Mouse (Mus musculus): ENCODE measurements around the gene Gramd1b. TPM values are rescaled to one million over a fixed set of nuclear protein-coding genes. Genes with fewer than 3 reads are reported as not detected.

The Gramd1b gene
- polyA plus RNA-seq, 1 experiment from 2014 or later, result 2.8 TPM

- Histone ChIP-seq H3K4me2 (ENCODE audit: low read depth, severe bottlenecking) (no peak overlapping the region), H3K4me1 (ENCODE audit: control insufficient read depth, insufficient read depth, low read length) (no peaks in the 10 kb centered on the region), H3K36me3 (ENCODE audit: control insufficient read depth, insufficient read depth, low read length) (no peaks in the 10 kb centered on the region), H3K27me3 (ENCODE audit: control insufficient read depth, insufficient read depth, low read length) (no peaks in the 10 kb centered on the region), H3K9ac (ENCODE audit: low read length) (no peak overlapping the region), H3K27ac (replicated peaks; ENCODE audit: low read depth, low read length) (no peak overlapping the region), H3K4me3 (ENCODE audit: low read depth, low read length) (no peak overlapping the region), H3K9me3 (ENCODE audit: control insufficient read depth, low read length) (no peaks in the 10 kb centered on the region)
- ATAC-seq (ENCODE audit: insufficient number of reproducible peaks, low FRiP score, low TSS enrichment, low read depth) (no peak), DNase-seq (ENCODE audit: low spot score) (no peak)
- WGBS, result 38% methylated on average over 2 of the region's 2 CpGs
These were observed 131.0 kb downstream of the Gramd1b start for GRCm38 (mm10) chr9:40400171-40400570.

GRCm38 (mm10) chr9:40399359-40399932, 131.7 kb downstream of the Gramd1b start:
- Histone ChIP-seq H3K4me2 (ENCODE audit: low read depth, severe bottlenecking) (no peak overlapping the region), H3K9ac (ENCODE audit: low read length) (no peak overlapping the region), H3K27me3 (ENCODE audit: control insufficient read depth, insufficient read depth, low read length) (no peaks in the 10 kb centered on the region), H3K27ac (replicated peaks; ENCODE audit: low read depth, low read length) (no peak overlapping the region), H3K4me3 (ENCODE audit: low read depth, low read length) (no peak overlapping the region), H3K36me3 (ENCODE audit: control insufficient read depth, insufficient read depth, low read length) (no peaks in the 10 kb centered on the region), H3K4me1 (ENCODE audit: control insufficient read depth, insufficient read depth, low read length) (no peaks in the 10 kb centered on the region), H3K9me3 (ENCODE audit: control insufficient read depth, low read length) (no peaks in the 10 kb centered on the region)
- ATAC-seq (ENCODE audit: insufficient number of reproducible peaks, low FRiP score, low TSS enrichment, low read depth) (no peak), DNase-seq (ENCODE audit: low spot score) (no peak)
- WGBS, result 76% methylated on average over 6 of the region's 6 CpGs

GRCm38 (mm10) chr9:40397471-40398245, 133.5 kb downstream of the Gramd1b start:
- no peaks in the 10 kb centered on the region for H3K4me1 ChIP-seq (ENCODE audit: control insufficient read depth, insufficient read depth, low read length)
- no peaks in the 10 kb centered on the region for H3K9me3 ChIP-seq (ENCODE audit: control insufficient read depth, low read length)
- DNase-seq (ENCODE audit: low spot score), result no peak
- WGBS, result 77% methylated on average over 7 of the region's 7 CpGs
- H3K27ac ChIP-seq (replicated peaks; ENCODE audit: low read depth, low read length), result no peak overlapping the region
- no peaks in the 10 kb centered on the region for H3K27me3 ChIP-seq (ENCODE audit: control insufficient read depth, insufficient read depth, low read length)
- no peak overlapping the region for H3K4me2 ChIP-seq (ENCODE audit: low read depth, severe bottlenecking)
- H3K36me3 ChIP-seq (ENCODE audit: control insufficient read depth, insufficient read depth, low read length), result no peaks in the 10 kb centered on the region
- no peak overlapping the region for H3K9ac ChIP-seq (ENCODE audit: low read length)
- no peak for ATAC-seq (ENCODE audit: insufficient number of reproducible peaks, low FRiP score, low TSS enrichment, low read depth)
- H3K4me3 ChIP-seq (ENCODE audit: low read depth, low read length), result no peak overlapping the region

- no peaks in the 10 kb centered on the region for H3K27me3 ChIP-seq (ENCODE audit: control insufficient read depth, insufficient read depth, low read length)
- no peak overlapping the region for H3K27ac ChIP-seq (replicated peaks; ENCODE audit: low read depth, low read length)
- DNase-seq (ENCODE audit: low spot score), result peak; percentile 74
- H3K4me3 ChIP-seq (ENCODE audit: low read depth, low read length), result no peak overlapping the region
- H3K9me3 ChIP-seq (ENCODE audit: control insufficient read depth, low read length), result no peaks in the 10 kb centered on the region
- no peaks in the 10 kb centered on the region for H3K36me3 ChIP-seq (ENCODE audit: control insufficient read depth, insufficient read depth, low read length)
- 0 out of 2 replicates have a peak, but pooled peaks cover under 1% of the 10 kb centered on the region for H3K4me1 ChIP-seq (ENCODE audit: control insufficient read depth, insufficient read depth, low read length)
- WGBS, result 33% methylated on average over 2 of the region's 2 CpGs
- H3K9ac ChIP-seq (ENCODE audit: low read length), result no peak overlapping the region
- H3K4me2 ChIP-seq (ENCODE audit: low read depth, severe bottlenecking), result no peak overlapping the region
- peak; percentile 57 for ATAC-seq (ENCODE audit: insufficient number of reproducible peaks, low FRiP score, low TSS enrichment, low read depth)
These were observed 134.1 kb downstream of the Gramd1b start for GRCm38 (mm10) chr9:40397036-40397435.

DNA sequence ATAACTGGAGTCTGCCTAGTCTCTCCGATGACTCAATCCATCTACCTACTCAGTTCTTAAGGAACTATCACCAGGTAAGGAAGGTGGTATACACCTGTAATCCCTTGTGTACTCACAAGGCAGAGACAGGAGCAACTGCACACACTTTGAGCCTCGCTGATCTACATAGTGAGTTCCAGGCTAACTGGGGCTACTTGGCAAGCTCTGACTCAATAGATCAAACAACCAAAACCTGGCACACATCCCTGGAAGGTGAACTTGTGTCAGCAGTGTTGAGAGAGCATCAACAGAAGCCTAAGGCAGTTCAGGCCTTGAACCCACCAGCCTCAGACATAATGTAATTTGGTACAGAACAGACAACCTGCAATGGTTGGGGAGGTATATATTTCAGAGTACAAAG, 135.0 kb downstream of the Gramd1b start:
- Histone ChIP-seq H3K27ac (replicated peaks; ENCODE audit: low read depth, low read length) (no peak overlapping the region), H3K4me1 (ENCODE audit: control insufficient read depth, insufficient read depth, low read length) (0 out of 2 replicates have a peak, but pooled peaks cover 4% of the 10 kb centered on the region), H3K4me2 (ENCODE audit: low read depth, severe bottlenecking) (no peak overlapping the region), H3K36me3 (ENCODE audit: control insufficient read depth, insufficient read depth, low read length) (no peaks in the 10 kb centered on the region), H3K9ac (ENCODE audit: low read length) (no peak overlapping the region), H3K27me3 (ENCODE audit: control insufficient read depth, insufficient read depth, low read length) (no peaks in the 10 kb centered on the region), H3K9me3 (ENCODE audit: control insufficient read depth, low read length) (no peaks in the 10 kb centered on the region), H3K4me3 (ENCODE audit: low read depth, low read length) (no peak overlapping the region)
- WGBS, result 91% methylated on average over 2 of the region's 2 CpGs
- DNase-seq (ENCODE audit: low spot score), result no peak
- no peak for ATAC-seq (ENCODE audit: insufficient number of reproducible peaks, low FRiP score, low TSS enrichment, low read depth)

GRCm38 (mm10) chr9:40391852-40392695, 139.1 kb downstream of the Gramd1b start:
- Histone ChIP-seq H3K4me1 (ENCODE audit: control insufficient read depth, insufficient read depth, low read length) (0 out of 2 replicates have a peak, but pooled peaks cover 4% of the 10 kb centered on the region), H3K27ac (replicated peaks; ENCODE audit: low read depth, low read length) (no peak overlapping the region), H3K9me3 (ENCODE audit: control insufficient read depth, low read length) (no peaks in the 10 kb centered on the region), H3K9ac (ENCODE audit: low read length) (peak overlapping the region; percentile 12; the same call in 1 of the 2 replicates), H3K27me3 (ENCODE audit: control insufficient read depth, insufficient read depth, low read length) (no peaks in the 10 kb centered on the region), H3K36me3 (ENCODE audit: control insufficient read depth, insufficient read depth, low read length) (no peaks in the 10 kb centered on the region), H3K4me3 (ENCODE audit: low read depth, low read length) (no peak overlapping the region), H3K4me2 (ENCODE audit: low read depth, severe bottlenecking) (peak overlapping the region; percentile 16)
- 18% methylated on average over 20 of the region's 20 CpGs for WGBS
- ATAC-seq (ENCODE audit: insufficient number of reproducible peaks, low FRiP score, low TSS enrichment, low read depth) (peak; percentile 76; the same call in 1 of the 2 replicates), DNase-seq (ENCODE audit: low spot score) (peak; percentile 69)

- 70% methylated on average over 17 of the region's 17 CpGs for WGBS
- no peak overlapping the region for H3K27ac ChIP-seq (replicated peaks; ENCODE audit: low read depth, low read length)
- H3K4me1 ChIP-seq (ENCODE audit: control insufficient read depth, insufficient read depth, low read length), result 0 out of 2 replicates have a peak, but pooled peaks cover 4% of the 10 kb centered on the region
- no peak overlapping the region for H3K4me2 ChIP-seq (ENCODE audit: low read depth, severe bottlenecking)
- H3K36me3 ChIP-seq (ENCODE audit: control insufficient read depth, insufficient read depth, low read length), result no peaks in the 10 kb centered on the region
- H3K9ac ChIP-seq (ENCODE audit: low read length), result no peak overlapping the region
- H3K9me3 ChIP-seq (ENCODE audit: control insufficient read depth, low read length), result no peaks in the 10 kb centered on the region
- no peaks in the 10 kb centered on the region for H3K27me3 ChIP-seq (ENCODE audit: control insufficient read depth, insufficient read depth, low read length)
- no peak overlapping the region for H3K4me3 ChIP-seq (ENCODE audit: low read depth, low read length)
- no peak for DNase-seq (ENCODE audit: low spot score)
- ATAC-seq (ENCODE audit: insufficient number of reproducible peaks, low FRiP score, low TSS enrichment, low read depth), result no peak
These were observed 139.8 kb downstream of the Gramd1b start for GRCm38 (mm10) chr9:40391359-40391758.

GRCm38 (mm10) chr9:40390904-40391303, 140.3 kb downstream of the Gramd1b start:
- no peak overlapping the region for H3K4me3 ChIP-seq (ENCODE audit: low read depth, low read length)
- ATAC-seq (ENCODE audit: insufficient number of reproducible peaks, low FRiP score, low TSS enrichment, low read depth) (no peak), DNase-seq (ENCODE audit: low spot score) (no peak)
- H3K36me3 ChIP-seq (ENCODE audit: control insufficient read depth, insufficient read depth, low read length), result no peaks in the 10 kb centered on the region
- no peaks in the 10 kb centered on the region for H3K27me3 ChIP-seq (ENCODE audit: control insufficient read depth, insufficient read depth, low read length)
- no peak overlapping the region for H3K9ac ChIP-seq (ENCODE audit: low read length)
- no peak overlapping the region for H3K27ac ChIP-seq (replicated peaks; ENCODE audit: low read depth, low read length)
- WGBS, result 38% methylated on average over 8 of the region's 8 CpGs
- H3K4me1 ChIP-seq (ENCODE audit: control insufficient read depth, insufficient read depth, low read length), result 0 out of 2 replicates have a peak, but pooled peaks cover 4% of the 10 kb centered on the region
- H3K4me2 ChIP-seq (ENCODE audit: low read depth, severe bottlenecking), result no peak overlapping the region
- H3K9me3 ChIP-seq (ENCODE audit: control insufficient read depth, low read length), result no peaks in the 10 kb centered on the region

All from limb, embryonic 11.5 days (tissue).